Mouse (Mus musculus): Measurements from ENCODE around the gene Zfp82. TPM values are rescaled to one million over a fixed set of nuclear protein-coding genes. Genes with fewer than 3 reads are reported as not detected.
A peak's percentile ranks its signal among the peaks of the same experiment; 100 is the strongest.

Gene Zfp82
- polyA plus RNA-seq, 1 experiment from 2014 or later, result 1.7 TPM

GRCm38 (mm10) chr7:30030677-30031076 lies 42.0 kb downstream of the Zfp82 start:
- Histone ChIP-seq H3K9me3 (ENCODE audit: control insufficient read depth) (no peaks in the 10 kb centered on the region), H3K4me3 (ENCODE audit: low read depth, low read length) (no peak overlapping the region), H3K4me1 (replicated peaks; ENCODE audit: control insufficient read depth, insufficient read depth, low read length) (no peaks in the 10 kb centered on the region), H3K36me3 (ENCODE audit: control insufficient read depth, insufficient read depth) (peaks cover 21% of the 10 kb centered on the region), H3K9ac (ENCODE audit: low read depth, low read length) (no peak overlapping the region), H3K27ac (ENCODE audit: low read depth, low read length) (no peak overlapping the region), H3K4me2 (replicated peaks; ENCODE audit: low read depth) (no peak overlapping the region), H3K27me3 (replicated peaks; ENCODE audit: control insufficient read depth, insufficient read depth, low read length) (no peaks in the 10 kb centered on the region)
- no peak for ATAC-seq
- TF ChIP-seq CTCF (IDR thresholded peaks at IDR 0.05; ENCODE audit: low read depth), result no peak
- WGBS, result 11% methylated on average over 6 of the region's 6 CpGs

- 93% methylated on average over 3 of the region's 3 CpGs for WGBS
- no peak for ATAC-seq
Observed at GRCm38 (mm10) chr7:30028572-30028971, 44.1 kb downstream of the Zfp82 start.

GRCm38 (mm10) chr7:30027331-30027730 lies 45.4 kb downstream of the Zfp82 start:
- Histone ChIP-seq H3K27ac (ENCODE audit: low read depth, low read length) (no peak overlapping the region), H3K9me3 (ENCODE audit: control insufficient read depth) (no peaks in the 10 kb centered on the region), H3K4me1 (replicated peaks; ENCODE audit: control insufficient read depth, insufficient read depth, low read length) (no peaks in the 10 kb centered on the region), H3K9ac (ENCODE audit: low read depth, low read length) (no peak overlapping the region), H3K27me3 (replicated peaks; ENCODE audit: control insufficient read depth, insufficient read depth, low read length) (no peaks in the 10 kb centered on the region), H3K36me3 (ENCODE audit: control insufficient read depth, insufficient read depth) (peaks cover 47% of the 10 kb centered on the region), H3K4me3 (ENCODE audit: low read depth, low read length) (no peak overlapping the region), H3K4me2 (replicated peaks; ENCODE audit: low read depth) (no peak overlapping the region)
- no peak for ATAC-seq
- no peak for TF ChIP-seq CTCF (IDR thresholded peaks at IDR 0.05; ENCODE audit: low read depth)
- 64% methylated on average over 4 of the region's 4 CpGs for WGBS

More at GRCm38 (mm10) chr7:30028572-30028971, 44.1 kb downstream of the Zfp82 start:
- H3K36me3 ChIP-seq (ENCODE audit: control insufficient read depth, insufficient read depth), result peaks cover 35% of the 10 kb centered on the region
- no peak overlapping the region for H3K4me3 ChIP-seq (ENCODE audit: low read depth, low read length)
- H3K9ac ChIP-seq (ENCODE audit: low read depth, low read length), result no peak overlapping the region
- no peak for TF ChIP-seq CTCF (IDR thresholded peaks at IDR 0.05; ENCODE audit: low read depth)
- H3K27ac ChIP-seq (ENCODE audit: low read depth, low read length), result no peak overlapping the region; the same call in 1 of the 2 replicates
- H3K9me3 ChIP-seq (ENCODE audit: control insufficient read depth), result no peaks in the 10 kb centered on the region
- H3K4me2 ChIP-seq (replicated peaks; ENCODE audit: low read depth), result no peak overlapping the region
- no peaks in the 10 kb centered on the region for H3K27me3 ChIP-seq (replicated peaks; ENCODE audit: control insufficient read depth, insufficient read depth, low read length)
- H3K4me1 ChIP-seq (replicated peaks; ENCODE audit: control insufficient read depth, insufficient read depth, low read length), result no peaks in the 10 kb centered on the region

GRCm38 (mm10) chr7:30025358-30025757 lies 47.3 kb downstream of the Zfp82 start:
- no peak overlapping the region for H3K27ac ChIP-seq (ENCODE audit: low read depth, low read length)
- no peaks in the 10 kb centered on the region for H3K9me3 ChIP-seq (ENCODE audit: control insufficient read depth)
- H3K27me3 ChIP-seq (replicated peaks; ENCODE audit: control insufficient read depth, insufficient read depth, low read length), result no peaks in the 10 kb centered on the region
- H3K4me1 ChIP-seq (replicated peaks; ENCODE audit: control insufficient read depth, insufficient read depth, low read length), result no peaks in the 10 kb centered on the region
- no peak overlapping the region for H3K4me2 ChIP-seq (replicated peaks; ENCODE audit: low read depth)
- WGBS, result 79% methylated on average over 5 of the region's 5 CpGs
- H3K9ac ChIP-seq (ENCODE audit: low read depth, low read length), result no peak overlapping the region
- peaks cover 59% of the 10 kb centered on the region for H3K36me3 ChIP-seq (ENCODE audit: control insufficient read depth, insufficient read depth)
- no peak for ATAC-seq
- no peak overlapping the region for H3K4me3 ChIP-seq (ENCODE audit: low read depth, low read length)
- peak; percentile 52 for TF ChIP-seq CTCF (IDR thresholded peaks at IDR 0.05; ENCODE audit: low read depth)

- no peak for ATAC-seq
Observed at GRCm38 (mm10) chr7:30023800-30024199, 48.9 kb downstream of the Zfp82 start.

GRCm38 (mm10) chr7:30023324-30023723 lies 49.4 kb downstream of the Zfp82 start:
- Histone ChIP-seq H3K36me3 (ENCODE audit: control insufficient read depth, insufficient read depth) (peaks cover 74% of the 10 kb centered on the region), H3K9ac (ENCODE audit: low read depth, low read length) (no peak overlapping the region), H3K9me3 (ENCODE audit: control insufficient read depth) (no peaks in the 10 kb centered on the region), H3K27ac (ENCODE audit: low read depth, low read length) (no peak overlapping the region), H3K27me3 (replicated peaks; ENCODE audit: control insufficient read depth, insufficient read depth, low read length) (no peaks in the 10 kb centered on the region), H3K4me3 (ENCODE audit: low read depth, low read length) (no peak overlapping the region), H3K4me2 (replicated peaks; ENCODE audit: low read depth) (no peak overlapping the region), H3K4me1 (replicated peaks; ENCODE audit: control insufficient read depth, insufficient read depth, low read length) (no peaks in the 10 kb centered on the region)
- no peak for ATAC-seq
- 95% methylated on average over 9 of the region's 9 CpGs for WGBS
- TF ChIP-seq CTCF (IDR thresholded peaks at IDR 0.05; ENCODE audit: low read depth), result no peak

More at GRCm38 (mm10) chr7:30023800-30024199, 48.9 kb downstream of the Zfp82 start:
- H3K4me2 ChIP-seq (replicated peaks; ENCODE audit: low read depth), result no peak overlapping the region
- TF ChIP-seq CTCF (IDR thresholded peaks at IDR 0.05; ENCODE audit: low read depth), result no peak
- H3K27ac ChIP-seq (ENCODE audit: low read depth, low read length), result no peak overlapping the region
- H3K4me1 ChIP-seq (replicated peaks; ENCODE audit: control insufficient read depth, insufficient read depth, low read length), result no peaks in the 10 kb centered on the region
- no peak overlapping the region for H3K4me3 ChIP-seq (ENCODE audit: low read depth, low read length)
- no peaks in the 10 kb centered on the region for H3K9me3 ChIP-seq (ENCODE audit: control insufficient read depth)
- no peaks in the 10 kb centered on the region for H3K27me3 ChIP-seq (replicated peaks; ENCODE audit: control insufficient read depth, insufficient read depth, low read length)
- peaks cover 71% of the 10 kb centered on the region for H3K36me3 ChIP-seq (ENCODE audit: control insufficient read depth, insufficient read depth)
- no peak overlapping the region for H3K9ac ChIP-seq (ENCODE audit: low read depth, low read length)
- WGBS, result 87% methylated on average over 8 of the region's 8 CpGs

GRCm38 (mm10) chr7:30019543-30019942 lies 53.2 kb downstream of the Zfp82 start:
- TF ChIP-seq CTCF (IDR thresholded peaks at IDR 0.05; ENCODE audit: low read depth), result no peak
- H3K36me3 ChIP-seq (ENCODE audit: control insufficient read depth, insufficient read depth), result peaks cover 79% of the 10 kb centered on the region
- H3K4me1 ChIP-seq (replicated peaks; ENCODE audit: control insufficient read depth, insufficient read depth, low read length), result no peaks in the 10 kb centered on the region
- no peaks in the 10 kb centered on the region for H3K9me3 ChIP-seq (ENCODE audit: control insufficient read depth)
- ATAC-seq, result no peak
- no peak overlapping the region for H3K4me3 ChIP-seq (ENCODE audit: low read depth, low read length)
- no peak overlapping the region for H3K4me2 ChIP-seq (replicated peaks; ENCODE audit: low read depth)
- no peaks in the 10 kb centered on the region for H3K27me3 ChIP-seq (replicated peaks; ENCODE audit: control insufficient read depth, insufficient read depth, low read length)
- 94% methylated on average over 2 of the region's 2 CpGs for WGBS
- H3K9ac ChIP-seq (ENCODE audit: low read depth, low read length), result no peak overlapping the region
- no peak overlapping the region for H3K27ac ChIP-seq (ENCODE audit: low read depth, low read length)

Data from intestine, postnatal 0 days (tissue).